Mouse (Mus musculus) liver, adult 2 months (tissue): ENCODE measurements around the gene Tyrobp.

Experiments used
- CTCF ChIP-seq: fragments of 200-500 bp; IDR thresholded peaks from 2 replicates; pipeline ENCODE4 v1.5.1; 2011; ENCODE audit warnings: low read depth, low read length, control low read depth
- POLR2A ChIP-seq: fragments of 200-500 bp; IDR thresholded peaks from 2 replicates; pipeline ENCODE4 v1.6.1; 2011; ENCODE audit warnings: low read length, control low read depth; ENCODE audit not compliant: insufficient read depth; ENCODE audit errors: extremely low read depth

DNA sequence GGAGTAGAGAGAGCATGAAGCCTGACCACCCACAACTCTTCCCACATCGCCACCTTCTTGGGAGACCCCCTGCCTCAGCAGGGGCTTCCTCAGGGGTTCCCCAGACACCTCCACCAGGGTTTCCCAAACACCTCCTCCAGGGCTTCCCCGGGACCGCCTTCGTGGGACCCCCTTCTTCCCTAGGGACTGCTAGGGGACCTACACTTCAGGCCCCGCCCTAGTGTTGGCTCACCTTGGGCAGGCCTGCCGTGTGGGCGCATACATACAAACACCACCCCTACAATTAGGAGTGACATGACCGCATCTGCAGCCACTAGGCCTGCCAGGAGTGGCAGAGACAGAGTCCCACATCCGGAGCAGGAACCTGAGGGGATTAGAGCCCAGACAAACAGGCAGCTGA, 4.3 kb downstream of the Tyrobp start:
- TF ChIP-seq POLR2A (no peak), CTCF (no peak)
